Mouse (Mus musculus): ENCODE measurements around the gene Plekhb2.

DNA sequence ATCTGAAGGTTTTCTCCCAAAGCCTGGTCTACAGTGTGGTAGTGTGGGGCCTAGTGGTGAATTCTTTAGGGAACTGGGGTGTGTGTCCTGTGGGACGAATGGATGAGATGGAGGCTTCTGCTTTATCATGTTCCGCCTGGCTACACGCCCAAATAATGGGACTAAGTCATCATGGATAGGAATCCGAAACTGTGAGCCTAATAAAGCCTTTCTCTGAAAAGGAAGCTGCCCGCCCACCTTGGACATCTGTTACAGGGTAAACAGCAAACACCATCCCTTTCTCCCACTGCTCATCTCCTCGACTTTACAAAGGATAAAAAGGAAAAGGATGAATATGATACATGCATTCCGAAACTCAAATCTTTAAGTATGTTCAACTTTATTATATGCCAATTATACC lies 27.8 kb upstream of the Plekhb2 start:
- no peak for TF ChIP-seq CTCF (conservative IDR thresholded peaks at IDR 0.05; ENCODE audit: low read length)
- no peak for TF ChIP-seq POU5F1 (IDR thresholded peaks at IDR 0.05; ENCODE audit: borderline replicate concordance, low read length)
- TF ChIP-seq NANOG (IDR thresholded peaks at IDR 0.05; ENCODE audit: borderline replicate concordance, low read length): no peak

Data from E14TG2a.4 (cell line).